Mouse (Mus musculus) layer of hippocampus, postnatal 14 days (tissue): ENCODE data around the gene Macc1. TPM values are rescaled to one million over a fixed set of nuclear protein-coding genes. Genes with fewer than 3 reads are reported as not detected.

Source experiments
- DNase-seq, 2 experiments: peaks; one replicate each; pipeline ENCODE4 v3.0.0; 2021 to 2022; ENCODE audit warnings: low spot score in 2 of 2, mixed read lengths in 1 of 2
- total RNA-seq, 2 experiments: library from RNA; stranded (reverse); gene quantifications; 2 replicates each; pipeline ENCODE4 v1.2.3; 2021

Macc1 gene
- total RNA-seq, 2 experiments from 2014 or later: not detected

GRCm38 (mm10) chr12:119470260-119470659 is 156.2 kb downstream of the Macc1 start:
- DNase-seq: no peak

DNA sequence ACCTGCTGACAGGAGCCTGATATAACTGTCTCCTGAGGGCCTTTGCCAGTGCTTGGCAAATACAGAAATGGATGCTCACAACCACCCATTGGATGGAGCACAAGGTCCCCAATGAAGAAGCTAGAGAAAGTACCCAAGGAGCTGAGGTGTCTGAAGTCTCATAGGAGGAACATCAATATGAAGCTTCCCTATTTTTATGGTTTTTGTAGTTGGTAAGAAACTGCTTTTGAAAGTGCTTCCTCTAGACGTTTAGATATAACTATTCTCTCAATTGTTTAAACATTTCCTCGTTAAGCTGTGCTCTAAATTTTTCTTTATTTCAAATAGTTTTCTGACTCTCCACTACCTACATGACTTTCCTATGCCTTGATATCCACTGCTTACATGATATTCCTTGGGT is 169.2 kb downstream of the Macc1 start:
- no peak for DNase-seq

- no peak for DNase-seq
Observed at GRCm38 (mm10) chr12:119483922-119484631, 170.0 kb downstream of the Macc1 start.

- DNase-seq: no peak
Observed at GRCm38 (mm10) chr12:119511145-119511544, 197.1 kb downstream of the Macc1 start.

Other genes with a start within 250 kb of the Macc1 start
- gene Itgb8, start 75.5 kb upstream of the Macc1 start, total RNA-seq: 10 to 100 TPM; 30.7 to 32.9 TPM